Mouse (Mus musculus): ENCODE measurements around the gene Gm40193. TPM values are rescaled to one million over a fixed set of nuclear protein-coding genes. Genes with fewer than 3 reads are reported as not detected.
"Not testable (repeated sequence)": the region's sequence is repeated elsewhere in the genome, so short reads cannot be mapped to it uniquely, and the experiment has no call there.

The Gm40193 gene
- total RNA-seq, 2 experiments from 2014 or later, result not detected

- DNase-seq (ENCODE audit: low spot score), result no peak
Measured at GRCm38 (mm10) chr11:70541415-70541814, 8.7 kb upstream of the Gm40193 start.

DNA sequence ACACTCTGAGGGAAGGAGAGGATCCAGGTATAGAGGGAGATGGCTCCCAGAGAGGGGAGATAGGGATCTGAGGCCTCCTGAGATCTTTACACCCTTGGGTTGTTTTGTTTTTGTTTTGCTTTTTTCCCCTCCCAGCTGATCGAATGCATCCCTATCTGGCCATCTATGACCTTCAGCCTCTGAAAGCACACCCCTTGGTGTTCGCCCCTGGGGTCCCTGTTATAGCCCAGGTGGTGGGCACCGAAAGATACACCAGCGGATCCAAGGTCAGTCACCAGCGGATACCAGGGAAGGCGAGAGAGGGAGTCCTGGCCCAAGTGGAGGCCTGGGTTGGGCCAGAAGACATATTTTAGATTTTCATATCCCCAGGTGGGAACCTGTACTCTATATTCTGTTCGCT, 8.2 kb upstream of the Gm40193 start:
- no peak for DNase-seq (ENCODE audit: low spot score)

DNA sequence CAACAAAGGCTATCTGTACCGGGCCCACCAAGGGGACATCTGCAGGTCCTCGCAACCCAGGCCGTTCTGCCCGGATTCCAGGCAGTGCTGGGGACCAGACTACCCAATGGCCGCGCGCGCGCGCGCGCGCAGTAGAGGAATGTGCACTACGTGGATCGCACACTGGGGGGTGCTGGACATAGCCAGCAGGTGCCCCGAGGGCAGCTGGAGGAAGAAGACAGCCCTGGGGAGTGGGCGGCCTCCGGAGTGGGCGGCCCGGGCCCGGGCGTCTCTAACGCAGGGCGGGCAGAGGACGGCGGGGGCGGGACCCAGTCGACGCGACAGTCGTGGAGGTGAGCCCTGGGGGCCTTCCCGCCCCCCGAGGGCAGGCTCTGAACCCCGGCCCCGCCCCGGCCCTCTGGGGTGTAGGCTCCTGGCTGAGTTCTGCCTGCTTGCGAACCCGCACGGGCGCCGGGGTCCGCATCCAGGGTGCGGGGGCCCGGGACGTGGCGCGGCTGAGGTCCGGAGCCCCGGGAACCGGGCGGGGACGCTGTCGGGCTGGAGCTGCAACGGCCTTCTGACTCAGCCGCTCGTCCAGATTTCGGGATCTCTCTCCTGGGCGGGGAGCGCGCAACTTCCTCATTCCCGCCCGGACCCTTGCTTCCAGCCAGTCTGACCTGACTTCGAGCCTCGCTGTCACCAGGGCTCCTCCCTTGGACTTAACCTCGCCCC, 7.3 kb upstream of the Gm40193 start, which contains the start of gene Pld2:
TSS of gene Pld2 (plus strand) at position 188 of the 711 bp plus-strand sequence.
- peak; percentile 83 for DNase-seq (ENCODE audit: low spot score)

GRCm38 (mm10) chr11:70539423-70539822, 6.7 kb upstream of the Gm40193 start:
- DNase-seq (ENCODE audit: low spot score), result no peak

DNA sequence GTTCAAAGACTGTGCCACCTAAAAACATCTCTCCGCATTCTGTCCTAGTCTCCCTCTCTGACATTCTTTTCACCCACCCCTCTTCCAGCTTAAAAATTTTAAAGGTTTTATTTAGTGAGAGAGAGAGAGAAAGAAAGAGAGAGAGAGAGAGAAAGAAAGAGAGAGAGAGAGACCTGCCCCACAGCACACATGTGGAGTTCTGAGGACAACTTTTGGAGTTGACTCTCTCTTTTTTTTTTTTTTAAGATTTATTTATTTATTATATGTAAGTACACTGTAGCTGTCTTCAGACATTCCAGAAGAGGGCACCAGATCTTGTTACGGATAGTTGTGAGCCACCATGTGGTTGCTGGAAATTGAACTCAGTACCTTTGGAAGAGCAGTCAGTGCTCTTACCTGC, 1.7 kb downstream of the Gm40193 start:
- not testable (repeated sequence) for DNase-seq (ENCODE audit: low spot score)

GRCm38 (mm10) chr11:70528610-70529009, 4.1 kb downstream of the Gm40193 start:
- DNase-seq (ENCODE audit: low spot score), result no peak

DNA sequence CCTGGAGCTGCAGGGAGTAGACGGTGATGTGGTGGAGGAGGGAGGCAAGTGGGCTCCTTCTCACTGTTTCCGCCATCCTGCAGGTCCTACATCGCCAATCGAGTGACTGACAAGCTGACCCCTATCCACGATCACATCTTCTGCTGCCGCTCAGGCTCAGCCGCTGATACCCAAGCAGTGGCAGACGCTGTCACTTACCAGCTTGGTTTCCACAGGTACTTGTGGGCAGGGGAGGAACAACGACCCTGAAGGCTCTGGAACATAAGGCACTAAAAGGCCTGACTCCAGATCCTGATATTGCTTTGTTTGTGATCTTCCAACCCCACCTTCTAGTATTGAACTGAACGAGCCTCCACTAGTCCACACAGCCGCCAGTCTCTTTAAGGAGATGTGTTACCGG, 6.5 kb downstream of the Gm40193 start:
- DNase-seq (ENCODE audit: low spot score), result no peak

GRCm38 (mm10) chr11:70525726-70526125, 7.0 kb downstream of the Gm40193 start:
- DNase-seq (ENCODE audit: low spot score), result no peak

GRCm38 (mm10) chr11:70525184-70525678, 7.5 kb downstream of the Gm40193 start, which contains the start of gene Psmb6:
Gene Psmb6 (plus strand): TSS chr11:70525367.
- peak; percentile 95 for DNase-seq (ENCODE audit: low spot score)

- DNase-seq (ENCODE audit: low spot score), result no peak
Measured at GRCm38 (mm10) chr11:70524782-70525181, 8.0 kb downstream of the Gm40193 start.

DNA sequence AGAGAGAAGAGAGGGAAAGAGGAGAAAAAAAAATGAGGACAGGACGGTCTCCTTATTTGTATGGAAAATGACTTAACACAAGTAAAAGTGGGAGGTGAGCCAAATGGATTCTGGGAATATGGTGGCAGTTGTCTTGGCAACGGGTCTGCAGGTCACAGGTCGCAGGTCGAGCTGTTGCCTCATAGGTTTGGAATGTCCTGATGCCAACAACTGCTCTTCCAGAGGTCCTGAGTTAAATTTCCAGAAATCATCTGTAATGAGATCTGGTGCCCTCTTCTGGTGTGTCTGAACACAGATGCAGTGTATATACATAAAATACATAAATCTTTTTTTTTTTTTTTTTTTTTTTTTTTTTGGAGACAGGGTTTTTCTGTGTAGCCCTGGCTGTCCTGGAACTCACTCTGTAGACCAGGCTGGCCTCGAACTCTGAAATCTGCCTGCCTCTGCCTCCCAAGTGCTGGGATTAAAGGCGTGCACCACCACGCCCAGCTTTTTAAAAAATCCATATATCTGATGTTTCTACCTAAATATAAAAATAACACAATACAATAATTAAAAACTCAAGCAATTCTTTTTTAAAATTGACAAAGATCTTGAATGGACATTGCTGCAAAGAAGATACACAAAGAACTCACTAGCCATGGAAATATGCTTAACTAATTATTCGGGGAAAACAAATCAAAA, 9.3 kb downstream of the Gm40193 start:
- not testable (repeated sequence) for DNase-seq (ENCODE audit: low spot score)

GRCm38 (mm10) chr11:70520178-70520769, 12.5 kb downstream of the Gm40193 start:
- DNase-seq (ENCODE audit: low spot score), result peak; percentile 32

- no peak for DNase-seq (ENCODE audit: low spot score)
Measured at GRCm38 (mm10) chr11:70518923-70519322, 13.8 kb downstream of the Gm40193 start, which contains the start of gene Gltpd2. Gene Gltpd2 (plus strand): TSS chr11:70519196.

GRCm38 (mm10) chr11:70518436-70518835, 14.3 kb downstream of the Gm40193 start:
- DNase-seq (ENCODE audit: low spot score), result no peak

DNA sequence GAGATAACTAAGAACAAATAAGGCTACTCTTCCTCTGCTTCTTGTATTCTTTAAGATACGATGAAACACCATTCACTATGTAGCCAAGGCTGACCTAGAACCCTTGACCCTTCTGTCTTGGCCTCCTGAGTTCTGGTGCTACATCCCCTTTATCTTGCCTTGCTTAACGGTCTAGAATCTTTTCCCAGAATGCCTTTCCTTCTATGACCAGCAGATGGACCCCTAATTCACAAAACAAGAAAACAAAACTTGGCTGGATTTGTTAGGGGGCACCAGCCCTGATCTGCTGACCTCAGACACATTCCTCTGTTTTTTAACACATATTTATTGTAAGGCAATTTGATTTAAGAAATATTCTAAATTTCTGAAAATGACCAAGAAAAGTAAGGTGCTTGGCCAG, 16.4 kb downstream of the Gm40193 start:
- peak; percentile 49 for DNase-seq (ENCODE audit: low spot score)

DNA sequence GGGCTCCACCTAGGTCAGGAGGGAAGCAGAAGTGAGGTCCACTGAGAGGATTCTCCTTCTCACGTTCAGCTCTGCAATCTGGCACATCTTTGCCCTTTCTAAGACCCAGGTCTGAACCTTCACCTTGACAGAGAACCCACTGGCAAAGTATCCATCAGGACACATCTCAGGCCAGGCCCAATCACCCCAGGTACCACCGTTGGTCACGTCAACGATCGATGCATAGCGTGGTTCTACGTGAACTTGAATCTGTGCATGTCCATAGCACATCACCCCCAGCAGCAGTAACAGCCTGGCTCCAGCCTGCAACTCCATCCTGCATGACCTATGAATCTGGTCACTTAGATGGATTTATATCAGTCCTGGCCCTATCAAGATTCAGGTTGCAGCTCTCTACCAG, 18.5 kb downstream of the Gm40193 start, which contains the start of gene Vmo1:
TSS of gene Vmo1 (minus strand) at position 329 of the 400 bp plus-strand sequence.
- no peak for DNase-seq (ENCODE audit: low spot score)

DNA sequence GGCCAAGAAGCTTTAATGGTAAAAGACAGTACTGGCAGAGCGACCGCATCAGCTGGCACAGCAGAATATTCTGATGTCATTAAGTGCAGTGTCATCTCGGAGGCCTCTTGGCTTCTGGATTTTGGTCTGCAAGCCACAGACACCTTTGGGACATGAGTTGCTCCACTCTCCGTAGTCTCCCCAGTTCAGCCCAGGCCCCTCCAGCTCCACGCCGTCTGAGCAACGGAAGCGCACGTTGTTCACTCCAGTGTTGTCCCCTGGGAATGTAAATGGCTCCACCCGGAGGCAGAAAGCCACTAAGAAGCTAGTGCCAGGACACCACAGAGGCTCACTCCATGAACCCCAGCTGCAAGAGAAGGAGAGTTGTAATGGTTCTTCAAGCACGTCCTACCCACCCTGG, 19.2 kb downstream of the Gm40193 start:
- DNase-seq (ENCODE audit: low spot score), result peak; percentile 71

- no peak for DNase-seq (ENCODE audit: low spot score)
Measured at GRCm38 (mm10) chr11:70512709-70513342, 19.9 kb downstream of the Gm40193 start.

GRCm38 (mm10) chr11:70511825-70512224, 20.9 kb downstream of the Gm40193 start:
- no peak for DNase-seq (ENCODE audit: low spot score)

DNA sequence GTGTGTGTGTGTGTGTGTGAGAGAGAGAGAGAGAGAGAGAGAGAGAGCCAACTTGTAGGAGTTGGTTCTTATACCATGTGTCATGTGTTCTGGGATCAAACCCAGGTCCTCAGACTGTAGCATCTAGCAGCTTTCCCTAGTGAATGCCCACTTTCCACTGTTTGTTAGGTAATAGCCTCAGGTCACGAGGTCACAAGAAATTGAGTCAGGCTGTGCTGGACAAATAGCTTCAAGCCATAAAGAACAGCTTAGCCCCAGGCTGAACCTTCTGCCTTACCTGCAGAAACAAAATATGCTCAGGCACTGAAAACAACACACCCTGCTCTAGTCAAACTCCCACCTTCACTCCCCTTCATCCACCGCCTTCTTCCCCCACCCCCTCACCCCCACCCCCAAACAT, 21.5 kb downstream of the Gm40193 start:
- DNase-seq (ENCODE audit: low spot score), result no peak

- no peak for DNase-seq (ENCODE audit: low spot score)
Measured at GRCm38 (mm10) chr11:70509753-70510564, 22.8 kb downstream of the Gm40193 start.

Measured in gastrocnemius, adult 18-20 months (tissue).